Mouse (Mus musculus): ENCODE results near the gene Myl6. TPM values are rescaled to one million over a fixed set of nuclear protein-coding genes. Genes with fewer than 3 reads are reported as not detected.

The Myl6 gene
- polyA plus RNA-seq, 1 experiment from 2014 or later = 1,275 TPM

GRCm38 (mm10) chr10:128524732-128525662 is 31.1 kb upstream of the Myl6 start:
- Histone ChIP-seq H3K27me3 (replicated peaks) (no peaks in the 10 kb centered on the region), H3K4me3 (peak overlapping the region; percentile 68), H3K4me1 (replicated peaks) (peaks cover 9% of the 10 kb centered on the region), H3K27ac (ENCODE audit: poor library complexity, severe bottlenecking) (peak overlapping the region; percentile 65), H3K9ac (peak overlapping the region; percentile 81), H3K9me3 (replicated peaks) (no peaks in the 10 kb centered on the region), H3K4me2 (peak overlapping the region; percentile 88), H3K36me3 (peaks cover 22% of the 10 kb centered on the region)
- peak; percentile 18 for ATAC-seq (ENCODE audit: insufficient number of reproducible peaks, low FRiP score)
- WGBS = under 1% methylated on average over 58 of the region's 58 CpGs

- 14% methylated on average over 11 of the region's 11 CpGs for WGBS
Measured at GRCm38 (mm10) chr10:128524111-128524731, 30.3 kb upstream of the Myl6 start.

GRCm38 (mm10) chr10:128522351-128522750 is 28.4 kb upstream of the Myl6 start:
- Histone ChIP-seq H3K4me1 (replicated peaks) (peaks cover 9% of the 10 kb centered on the region), H3K27me3 (replicated peaks) (peaks cover 7% of the 10 kb centered on the region), H3K4me2 (no peak overlapping the region), H3K4me3 (no peak overlapping the region), H3K27ac (ENCODE audit: poor library complexity, severe bottlenecking) (no peak overlapping the region), H3K9me3 (replicated peaks) (no peaks in the 10 kb centered on the region), H3K9ac (no peak overlapping the region), H3K36me3 (peaks cover 45% of the 10 kb centered on the region)
- ATAC-seq (ENCODE audit: insufficient number of reproducible peaks, low FRiP score) = no peak
- WGBS = 77% methylated on average over 6 of the region's 6 CpGs

More at GRCm38 (mm10) chr10:128524111-128524731, 30.3 kb upstream of the Myl6 start:
- Histone ChIP-seq H3K9me3 (replicated peaks) (no peaks in the 10 kb centered on the region), H3K4me2 (peak overlapping the region; percentile 88), H3K36me3 (peaks cover 29% of the 10 kb centered on the region), H3K27me3 (replicated peaks) (no peaks in the 10 kb centered on the region), H3K4me1 (replicated peaks) (peaks cover 9% of the 10 kb centered on the region), H3K9ac (peak overlapping the region; percentile 81), H3K4me3 (peak overlapping the region; percentile 68), H3K27ac (ENCODE audit: poor library complexity, severe bottlenecking) (0 out of 2 replicates have a peak overlapping the region, but pooled peaks have one; percentile 65)
- no peak for ATAC-seq (ENCODE audit: insufficient number of reproducible peaks, low FRiP score)

- H3K9ac ChIP-seq = no peak overlapping the region
- H3K36me3 ChIP-seq = peaks cover 63% of the 10 kb centered on the region
- H3K4me2 ChIP-seq = no peak overlapping the region
- peaks cover 21% of the 10 kb centered on the region for H3K27me3 ChIP-seq (replicated peaks)
- WGBS = 87% methylated on average over 16 of the region's 16 CpGs
- no peak for ATAC-seq (ENCODE audit: insufficient number of reproducible peaks, low FRiP score)
- H3K4me3 ChIP-seq = no peak overlapping the region
- no peak overlapping the region for H3K27ac ChIP-seq (ENCODE audit: poor library complexity, severe bottlenecking)
- H3K4me1 ChIP-seq (replicated peaks) = peaks cover 9% of the 10 kb centered on the region
- no peaks in the 10 kb centered on the region for H3K9me3 ChIP-seq (replicated peaks)
Measured at GRCm38 (mm10) chr10:128520591-128520990, 26.6 kb upstream of the Myl6 start.

DNA sequence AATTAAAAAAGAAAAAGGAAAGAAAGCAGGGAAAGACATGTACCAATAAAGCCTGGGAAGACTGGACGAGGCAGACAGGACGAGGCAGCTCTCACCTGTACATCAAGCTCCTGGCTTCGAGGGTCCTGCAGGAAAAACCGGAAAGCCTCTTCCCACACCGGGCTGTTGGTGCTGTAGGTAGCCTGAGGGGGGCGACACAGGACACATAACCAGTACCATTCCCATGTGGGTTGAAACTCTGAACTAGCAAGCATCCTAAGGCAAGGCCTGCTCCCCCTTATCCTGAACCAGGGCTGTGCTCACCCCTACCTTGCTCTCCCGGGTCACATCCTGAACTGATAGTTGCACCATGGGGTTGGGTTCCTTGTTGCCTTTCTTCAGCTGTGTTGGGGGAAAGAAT is 24.9 kb upstream of the Myl6 start:
- Histone ChIP-seq H3K27me3 (replicated peaks) (peaks cover 21% of the 10 kb centered on the region), H3K9me3 (replicated peaks) (no peaks in the 10 kb centered on the region), H3K4me2 (no peak overlapping the region), H3K36me3 (peaks cover 75% of the 10 kb centered on the region), H3K4me1 (replicated peaks) (peaks cover 1% of the 10 kb centered on the region; the same call in 1 of the 2 replicates), H3K4me3 (no peak overlapping the region), H3K27ac (ENCODE audit: poor library complexity, severe bottlenecking) (no peak overlapping the region), H3K9ac (no peak overlapping the region)
- ATAC-seq (ENCODE audit: insufficient number of reproducible peaks, low FRiP score) = no peak
- 69% methylated on average over 7 of the region's 7 CpGs for WGBS

- ATAC-seq (ENCODE audit: insufficient number of reproducible peaks, low FRiP score) = peak; percentile 64; the same call in 1 of the 2 replicates
- Histone ChIP-seq H3K9ac (no peak overlapping the region), H3K4me1 (replicated peaks) (no peaks in the 10 kb centered on the region), H3K27ac (ENCODE audit: poor library complexity, severe bottlenecking) (no peak overlapping the region), H3K36me3 (peaks cover 88% of the 10 kb centered on the region), H3K4me3 (no peak overlapping the region), H3K27me3 (replicated peaks) (peaks cover 21% of the 10 kb centered on the region), H3K9me3 (replicated peaks) (no peaks in the 10 kb centered on the region), H3K4me2 (no peak overlapping the region)
- 37% methylated on average over 6 of the region's 6 CpGs for WGBS
Measured at GRCm38 (mm10) chr10:128516677-128517076, 22.7 kb upstream of the Myl6 start.

GRCm38 (mm10) chr10:128516029-128516428 is 22.1 kb upstream of the Myl6 start:
- Histone ChIP-seq H3K9me3 (replicated peaks) (no peaks in the 10 kb centered on the region), H3K27ac (ENCODE audit: poor library complexity, severe bottlenecking) (no peak overlapping the region), H3K4me2 (peak overlapping the region; percentile 39), H3K36me3 (peaks cover 88% of the 10 kb centered on the region), H3K9ac (no peak overlapping the region), H3K27me3 (replicated peaks) (peaks cover 21% of the 10 kb centered on the region), H3K4me3 (0 out of 2 replicates have a peak overlapping the region, but pooled peaks have one; percentile 6), H3K4me1 (replicated peaks) (no peaks in the 10 kb centered on the region)
- WGBS = 30% methylated on average over 20 of the region's 20 CpGs
- ATAC-seq (ENCODE audit: insufficient number of reproducible peaks, low FRiP score) = peak; percentile 77

DNA sequence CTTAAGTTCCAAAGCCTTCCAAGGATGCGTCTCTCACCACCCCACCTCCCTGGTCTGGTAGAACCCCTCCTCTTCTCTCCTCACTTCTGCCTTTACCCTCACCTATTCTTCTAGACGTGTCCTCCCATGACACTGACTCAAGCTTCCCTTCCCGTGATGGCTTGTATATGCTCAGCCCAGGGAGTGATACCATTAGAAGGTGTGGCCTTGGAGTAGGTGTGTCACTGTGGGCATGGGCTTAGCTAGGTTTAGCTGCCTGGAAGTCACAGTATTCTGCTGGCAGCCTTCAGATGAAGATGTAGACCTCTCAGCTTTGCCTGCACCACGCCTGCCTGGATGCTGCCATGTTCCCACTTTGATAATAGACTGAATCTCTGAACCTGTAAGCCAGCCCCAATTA is 21.1 kb upstream of the Myl6 start:
- Histone ChIP-seq H3K27ac (ENCODE audit: poor library complexity, severe bottlenecking) (no peak overlapping the region), H3K9ac (no peak overlapping the region), H3K4me2 (no peak overlapping the region), H3K27me3 (replicated peaks) (peaks cover 21% of the 10 kb centered on the region), H3K4me3 (no peak overlapping the region), H3K4me1 (replicated peaks) (no peaks in the 10 kb centered on the region), H3K9me3 (replicated peaks) (no peaks in the 10 kb centered on the region), H3K36me3 (peaks cover 87% of the 10 kb centered on the region)
- 78% methylated on average over 4 of the region's 4 CpGs for WGBS
- ATAC-seq (ENCODE audit: insufficient number of reproducible peaks, low FRiP score) = no peak

DNA sequence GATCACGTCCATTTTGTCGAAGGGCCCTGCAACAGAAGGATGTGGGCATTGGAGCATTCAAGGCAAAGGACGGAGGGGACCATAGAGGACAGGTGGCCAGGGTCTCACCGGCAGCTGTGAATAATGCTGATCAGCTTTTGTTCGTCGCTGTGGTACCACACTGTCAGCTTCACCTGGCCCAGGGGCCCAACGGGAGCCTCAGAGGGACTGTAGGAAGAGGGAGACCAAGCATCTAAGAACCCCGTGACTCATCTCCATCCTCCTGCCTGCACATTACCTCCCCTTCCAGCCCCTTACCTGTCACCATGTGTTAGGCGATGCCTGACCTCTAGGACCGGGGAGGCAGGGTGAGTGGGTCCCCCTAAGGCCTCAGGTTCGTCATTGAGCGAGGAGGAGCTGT is 17.8 kb upstream of the Myl6 start:
- H3K4me2 ChIP-seq = no peak overlapping the region
- 86% methylated on average over 12 of the region's 12 CpGs for WGBS

GRCm38 (mm10) chr10:128511189-128511588 is 17.2 kb upstream of the Myl6 start:
- H3K4me3 ChIP-seq = no peak overlapping the region
- H3K36me3 ChIP-seq = peaks cover 60% of the 10 kb centered on the region
- 0 out of 2 replicates have a peak, but pooled peaks cover 4% of the 10 kb centered on the region for H3K27me3 ChIP-seq (replicated peaks)
- no peak for ATAC-seq (ENCODE audit: insufficient number of reproducible peaks, low FRiP score)
- H3K4me2 ChIP-seq = no peak overlapping the region
- H3K4me1 ChIP-seq (replicated peaks) = no peaks in the 10 kb centered on the region
- H3K9ac ChIP-seq = no peak overlapping the region
- 84% methylated on average over 9 of the region's 9 CpGs for WGBS
- no peak overlapping the region for H3K27ac ChIP-seq (ENCODE audit: poor library complexity, severe bottlenecking)
- H3K9me3 ChIP-seq (replicated peaks) = no peaks in the 10 kb centered on the region

More for the DNA sequence above, 17.8 kb upstream of the Myl6 start:
- H3K27ac ChIP-seq (ENCODE audit: poor library complexity, severe bottlenecking) = no peak overlapping the region
- H3K36me3 ChIP-seq = peaks cover 66% of the 10 kb centered on the region
- ATAC-seq (ENCODE audit: insufficient number of reproducible peaks, low FRiP score) = no peak
- peaks cover 8% of the 10 kb centered on the region; the same call in 1 of the 2 replicates for H3K27me3 ChIP-seq (replicated peaks)
- no peak overlapping the region for H3K9ac ChIP-seq
- H3K9me3 ChIP-seq (replicated peaks) = no peaks in the 10 kb centered on the region
- no peaks in the 10 kb centered on the region for H3K4me1 ChIP-seq (replicated peaks)
- H3K4me3 ChIP-seq = no peak overlapping the region

DNA sequence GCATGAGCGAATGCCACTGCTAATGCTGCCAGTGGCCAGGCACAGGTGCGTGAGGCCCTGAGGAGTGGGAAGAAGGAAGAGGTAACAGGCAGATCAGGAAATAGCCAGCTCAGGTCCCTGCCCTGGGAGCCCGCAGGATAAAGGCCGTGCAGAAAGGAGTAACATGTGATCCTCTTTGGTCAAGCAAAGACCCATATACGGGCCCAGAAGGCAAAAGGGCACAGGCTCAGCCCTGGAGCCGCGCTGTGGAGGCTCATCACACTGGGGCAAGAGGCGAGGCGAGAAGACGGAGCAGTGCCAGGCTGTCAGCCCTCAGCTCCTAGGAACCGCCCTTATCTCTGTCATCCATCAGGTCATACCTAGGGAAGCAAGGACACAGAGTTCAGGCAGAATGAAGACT is 16.4 kb upstream of the Myl6 start:
- Histone ChIP-seq H3K4me3 (no peak overlapping the region), H3K4me1 (replicated peaks) (no peaks in the 10 kb centered on the region), H3K27me3 (replicated peaks) (no peaks in the 10 kb centered on the region), H3K9me3 (replicated peaks) (no peaks in the 10 kb centered on the region), H3K9ac (no peak overlapping the region), H3K4me2 (no peak overlapping the region), H3K27ac (ENCODE audit: poor library complexity, severe bottlenecking) (no peak overlapping the region), H3K36me3 (peaks cover 54% of the 10 kb centered on the region)
- ATAC-seq (ENCODE audit: insufficient number of reproducible peaks, low FRiP score) = no peak
- WGBS = 83% methylated on average over 11 of the region's 11 CpGs

Data from heart, embryonic 12.5 days (tissue).